Mouse (Mus musculus): ENCODE measurements around the gene Nfs1. TPM values are rescaled to one million over a fixed set of nuclear protein-coding genes. Genes with fewer than 3 reads are reported as not detected.

Gene Nfs1
- polyA plus RNA-seq, 1 experiment: 24.7 TPM

- Histone ChIP-seq H3K4me1 (ENCODE audit: control insufficient read depth, insufficient read depth, low read length) (no peaks in the 10 kb centered on the region), H3K4me3 (replicated peaks; ENCODE audit: control insufficient read depth, low read depth, low read length) (no peak overlapping the region), H3K27ac (ENCODE audit: control insufficient read depth, insufficient read depth, low read depth, low read length, poor library complexity) (no peak overlapping the region)
- TF ChIP-seq POLR2A (IDR thresholded peaks at IDR 0.05; ENCODE audit: borderline replicate concordance, control insufficient read depth, low read depth, low read length): no peak
- TF ChIP-seq CTCF (IDR thresholded peaks at IDR 0.05; ENCODE audit: control insufficient read depth, insufficient read depth, low read length): no peak
These were observed 7.6 kb upstream of the Nfs1 start for GRCm38 (mm10) chr2:156151538-156151937.

GRCm38 (mm10) chr2:156147316-156147915 is 3.4 kb upstream of the Nfs1 start:
- Histone ChIP-seq H3K4me1 (ENCODE audit: control insufficient read depth, insufficient read depth, low read length) (peaks cover 2% of the 10 kb centered on the region), H3K27ac (ENCODE audit: control insufficient read depth, insufficient read depth, low read depth, low read length, poor library complexity) (no peak overlapping the region), H3K4me3 (replicated peaks; ENCODE audit: control insufficient read depth, low read depth, low read length) (no peak overlapping the region)
- 56% methylated on average over 3 of the region's 3 CpGs for WGBS
- TF ChIP-seq POLR2A (IDR thresholded peaks at IDR 0.05; ENCODE audit: borderline replicate concordance, control insufficient read depth, low read depth, low read length) (no peak), CTCF (IDR thresholded peaks at IDR 0.05; ENCODE audit: control insufficient read depth, insufficient read depth, low read length) (no peak)

GRCm38 (mm10) chr2:156146272-156146989 is 2.4 kb upstream of the Nfs1 start:
- Histone ChIP-seq H3K27ac (ENCODE audit: control insufficient read depth, insufficient read depth, low read depth, low read length, poor library complexity) (no peak overlapping the region), H3K4me1 (ENCODE audit: control insufficient read depth, insufficient read depth, low read length) (peaks cover 2% of the 10 kb centered on the region), H3K4me3 (replicated peaks; ENCODE audit: control insufficient read depth, low read depth, low read length) (no peak overlapping the region)
- 54% methylated on average over 5 of the region's 5 CpGs for WGBS
- TF ChIP-seq CTCF (IDR thresholded peaks at IDR 0.05; ENCODE audit: control insufficient read depth, insufficient read depth, low read length) (no peak), POLR2A (IDR thresholded peaks at IDR 0.05; ENCODE audit: borderline replicate concordance, control insufficient read depth, low read depth, low read length) (no peak)

GRCm38 (mm10) chr2:156145486-156146130 is 1.6 kb upstream of the Nfs1 start:
- whole genome bisulfite sequencing: 75% methylated on average over 11 of the region's 11 CpGs
- H3K4me3 ChIP-seq (replicated peaks; ENCODE audit: control insufficient read depth, low read depth, low read length): no peak overlapping the region
- no peak overlapping the region for H3K27ac ChIP-seq (ENCODE audit: control insufficient read depth, insufficient read depth, low read depth, low read length, poor library complexity)
- no peak for TF ChIP-seq CTCF (IDR thresholded peaks at IDR 0.05; ENCODE audit: control insufficient read depth, insufficient read depth, low read length)
- H3K4me1 ChIP-seq (ENCODE audit: control insufficient read depth, insufficient read depth, low read length): peaks cover 2% of the 10 kb centered on the region

- WGBS: 4% methylated on average over 16 of the region's 16 CpGs
- peak overlapping the region; percentile 89 for H3K4me3 ChIP-seq (replicated peaks; ENCODE audit: control insufficient read depth, low read depth, low read length)
- peaks cover 2% of the 10 kb centered on the region for H3K4me1 ChIP-seq (ENCODE audit: control insufficient read depth, insufficient read depth, low read length)
- TF ChIP-seq POLR2A (IDR thresholded peaks at IDR 0.05; ENCODE audit: borderline replicate concordance, control insufficient read depth, low read depth, low read length) (no peak), CTCF (IDR thresholded peaks at IDR 0.05; ENCODE audit: control insufficient read depth, insufficient read depth, low read length) (no peak)
- no peak overlapping the region; the same call in 1 of the 2 replicates for H3K27ac ChIP-seq (ENCODE audit: control insufficient read depth, insufficient read depth, low read depth, low read length, poor library complexity)
These were observed 619 bp downstream of the Nfs1 start for GRCm38 (mm10) chr2:156143367-156143766.

- Histone ChIP-seq H3K27ac (ENCODE audit: control insufficient read depth, insufficient read depth, low read depth, low read length, poor library complexity) (no peak overlapping the region), H3K4me3 (replicated peaks; ENCODE audit: control insufficient read depth, low read depth, low read length) (no peak overlapping the region), H3K4me1 (ENCODE audit: control insufficient read depth, insufficient read depth, low read length) (peaks cover 2% of the 10 kb centered on the region)
- WGBS: 82% methylated on average over 2 of the region's 2 CpGs
- TF ChIP-seq CTCF (IDR thresholded peaks at IDR 0.05; ENCODE audit: control insufficient read depth, insufficient read depth, low read length) (no peak), POLR2A (IDR thresholded peaks at IDR 0.05; ENCODE audit: borderline replicate concordance, control insufficient read depth, low read depth, low read length) (no peak)
These were observed 1.2 kb downstream of the Nfs1 start for GRCm38 (mm10) chr2:156142820-156143219.

- WGBS: 87% methylated on average over 6 of the region's 6 CpGs
- peak; percentile 60 for TF ChIP-seq CTCF (IDR thresholded peaks at IDR 0.05; ENCODE audit: control insufficient read depth, insufficient read depth, low read length)
- TF ChIP-seq POLR2A (IDR thresholded peaks at IDR 0.05; ENCODE audit: borderline replicate concordance, control insufficient read depth, low read depth, low read length): no peak
- Histone ChIP-seq H3K4me3 (replicated peaks; ENCODE audit: control insufficient read depth, low read depth, low read length) (no peak overlapping the region), H3K4me1 (ENCODE audit: control insufficient read depth, insufficient read depth, low read length) (no peaks in the 10 kb centered on the region), H3K27ac (ENCODE audit: control insufficient read depth, insufficient read depth, low read depth, low read length, poor library complexity) (no peak overlapping the region)
These were observed 8.3 kb downstream of the Nfs1 start for GRCm38 (mm10) chr2:156135695-156136094.

- 84% methylated on average over 5 of the region's 5 CpGs for WGBS
- TF ChIP-seq POLR2A (IDR thresholded peaks at IDR 0.05; ENCODE audit: borderline replicate concordance, control insufficient read depth, low read depth, low read length) (no peak), CTCF (IDR thresholded peaks at IDR 0.05; ENCODE audit: control insufficient read depth, insufficient read depth, low read length) (no peak)
- Histone ChIP-seq H3K4me3 (replicated peaks; ENCODE audit: control insufficient read depth, low read depth, low read length) (no peak overlapping the region), H3K4me1 (ENCODE audit: control insufficient read depth, insufficient read depth, low read length) (no peaks in the 10 kb centered on the region), H3K27ac (ENCODE audit: control insufficient read depth, insufficient read depth, low read depth, low read length, poor library complexity) (no peak overlapping the region)
These were observed 9.8 kb downstream of the Nfs1 start for GRCm38 (mm10) chr2:156134161-156134560.
